Mouse (Mus musculus): ENCODE results near the gene Stx18.

- TF ChIP-seq CTCF (IDR thresholded peaks at IDR 0.05; ENCODE audit: insufficient read depth, low read depth, low read length) (no peak), POLR2A (IDR thresholded peaks at IDR 0.05; ENCODE audit: insufficient read depth, low read depth, low read length) (no peak)
These were observed 135.2 kb downstream of the Stx18 start for GRCm38 (mm10) chr5:38173766-38174165.
